Mouse (Mus musculus) Patski (cell line): ENCODE results near the gene Fbxw8. TPM values are rescaled to one million over a fixed set of nuclear protein-coding genes. Genes with fewer than 3 reads are reported as not detected.

Source experiments
- ATAC-seq: fragments of 100-300 bp; one replicate; pipeline ENCODE4 v1.8.0; 2021
- CTCF ChIA-PET: fragments of 350-600 bp; sonication (Branson Sonifier 250); formaldehyde crosslinking; loops from one replicate; lab custom pipeline; 2022; ENCODE audit warnings: inconsistent platforms; lab: Charles Lee
- POLR2A ChIA-PET: fragments of 350-600 bp; sonication (Branson Sonifier 250); formaldehyde crosslinking; loops from one replicate; lab custom pipeline; 2022; ENCODE audit warnings: antibody characterized with exemption, inconsistent platforms; lab: Charles Lee
- DNase-seq: peaks from one replicate; pipeline ENCODE4 v3.0.0-alpha.2; 2011; ENCODE audit warnings: low read depth, low spot score
- H3K27me3 ChIP-seq: fragments of 371-371 bp; one replicate; pipeline ENCODE4 v1.5.1; 2021
- CTCF ChIP-seq: fragments of 100-300 bp; IDR thresholded peaks from one replicate; pipeline ENCODE4 v1.5.1; 2021
- in situ Hi-C: fragments of 300-500 bp; cut with MboI; formaldehyde crosslinking; loops from 3 replicates; pipeline ENCODE4 v1.11.1; 2018; ENCODE audit warnings: low pct_unique_long_range_greater_than_20kb, mixed read lengths
- polyA plus RNA-seq: library from polyadenylated mRNA; unstranded; gene quantifications from one replicate; pipeline ENCODE4 v1.2.3, GENCODE M21; 2021

The Fbxw8 gene
- polyA plus RNA-seq, 1 experiment from 2014 or later = 73.1 TPM

DNA sequence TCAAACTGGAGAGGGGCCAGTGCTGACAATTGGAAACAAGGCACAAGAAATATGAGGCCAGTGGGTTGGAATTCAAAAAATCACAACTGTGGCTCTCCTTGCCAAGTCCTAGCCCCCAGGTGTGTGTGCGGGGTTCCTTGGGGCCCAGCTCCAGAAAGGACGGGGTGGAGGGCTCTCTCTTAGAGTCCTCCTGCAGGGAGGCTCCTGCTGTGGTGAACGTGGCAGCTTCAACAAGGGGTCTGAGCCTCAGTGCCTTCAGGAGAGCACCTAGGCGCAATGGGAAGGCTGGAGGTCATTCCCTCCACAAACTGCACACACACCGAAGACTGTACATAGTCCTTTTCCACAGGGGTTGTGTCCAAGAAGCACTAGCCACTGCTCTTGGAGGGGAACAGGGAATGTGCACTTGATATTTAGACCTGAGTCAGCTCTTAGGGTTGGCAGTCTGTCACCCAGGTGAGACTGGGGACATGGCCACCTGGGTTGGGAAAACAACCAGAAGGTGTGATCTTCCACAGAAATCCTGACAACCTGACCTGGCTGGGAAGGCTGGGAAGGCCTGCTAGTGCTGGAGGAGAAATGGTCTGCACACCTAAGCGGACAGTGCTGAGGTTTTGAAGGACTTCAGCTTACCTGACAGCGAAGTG lies 46.3 kb downstream of the Fbxw8 start:
- POLR2A ChIA-PET = no interaction called here
- no peak for TF ChIP-seq CTCF
- CTCF ChIA-PET = interaction anchor here (1.5 kb wide), 1 partner anchor 11 kb away, joined by 5 read pairs; no protein-coding TSS in a partner anchor
- H3K27me3 ChIP-seq = no peaks in the 10 kb centered on the region
- in situ Hi-C loops = no loop called here
- DNase-seq (no peak), ATAC-seq (no peak)

GRCm38 (mm10) chr5:118108124-118108793 lies 47.0 kb downstream of the Fbxw8 start:
- ATAC-seq (peak; percentile 23), DNase-seq (peak; percentile 22)
- ChIA-PET POLR2A (no interaction called here), CTCF (interaction anchor here (0.8 to 1.5 kb wide), 5 partner anchors 9 to 18 kb away, joined by 3 to 5 read pairs (median 3); no protein-coding TSS in a partner anchor)
- no peaks in the 10 kb centered on the region for H3K27me3 ChIP-seq
- no peak for TF ChIP-seq CTCF
- in situ Hi-C loops = no loop called here

- no peak for TF ChIP-seq CTCF
- no peaks in the 10 kb centered on the region for H3K27me3 ChIP-seq
- DNase-seq (no peak), ATAC-seq (no peak)
- ChIA-PET POLR2A (interaction anchor here (0.6 to 1.2 kb wide), 3 partner anchors 8 to 97 kb away, joined by 3 to 4 read pairs (median 3); no protein-coding TSS in a partner anchor), CTCF (interaction anchor here (1.2 to 1.5 kb wide), 2 partner anchors 12 to 21 kb away, joined by 3 to 4 read pairs; no protein-coding TSS in a partner anchor)
- in situ Hi-C loops = no loop called here
Observed at GRCm38 (mm10) chr5:118106667-118107066, 48.6 kb downstream of the Fbxw8 start.

DNA sequence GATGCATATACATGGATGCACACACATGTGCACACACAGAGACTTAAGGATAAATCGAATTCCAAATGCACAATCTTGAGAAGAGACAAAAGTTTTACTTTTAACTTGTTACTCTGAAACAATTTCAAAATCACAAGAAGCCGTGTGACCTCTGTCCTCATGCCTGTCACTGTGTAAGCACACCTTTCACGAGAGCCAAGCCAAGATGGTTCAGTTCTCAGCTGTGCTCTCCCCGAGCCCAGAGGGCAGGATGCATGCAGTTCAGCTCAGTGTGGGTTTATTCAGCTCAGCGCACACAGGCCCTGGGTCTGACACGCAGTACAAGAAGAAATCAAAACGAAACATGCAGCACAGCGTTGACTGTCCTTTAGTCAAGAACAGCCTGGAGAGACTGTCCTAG lies 49.7 kb downstream of the Fbxw8 start:
- ATAC-seq (no peak), DNase-seq (no peak)
- in situ Hi-C loops = no loop called here
- H3K27me3 ChIP-seq = no peaks in the 10 kb centered on the region
- TF ChIP-seq CTCF = no peak
- ChIA-PET POLR2A (interaction anchor here (0.6 to 0.7 kb wide), 2 partner anchors 15 to 244 kb away, joined by 3 to 4 read pairs; no protein-coding TSS in a partner anchor), CTCF (interaction anchor here (1.5 kb wide), 1 partner anchor 15 kb away, joined by 3 read pairs; no protein-coding TSS in a partner anchor)

GRCm38 (mm10) chr5:118099870-118100478 lies 55.3 kb downstream of the Fbxw8 start:
- no peak for TF ChIP-seq CTCF
- no peaks in the 10 kb centered on the region for H3K27me3 ChIP-seq
- in situ Hi-C loops = no loop called here
- CTCF ChIA-PET = interaction anchor here (0.9 to 1.7 kb wide), 3 partner anchors 9 to 33 kb away, joined by 3 to 4 read pairs (median 4); no protein-coding TSS in a partner anchor
- POLR2A ChIA-PET = interaction anchor here (0.7 kb wide), 1 partner anchor 9 kb away, joined by 3 read pairs; no protein-coding TSS in a partner anchor
- no peak for ATAC-seq
- no peak for DNase-seq

DNA sequence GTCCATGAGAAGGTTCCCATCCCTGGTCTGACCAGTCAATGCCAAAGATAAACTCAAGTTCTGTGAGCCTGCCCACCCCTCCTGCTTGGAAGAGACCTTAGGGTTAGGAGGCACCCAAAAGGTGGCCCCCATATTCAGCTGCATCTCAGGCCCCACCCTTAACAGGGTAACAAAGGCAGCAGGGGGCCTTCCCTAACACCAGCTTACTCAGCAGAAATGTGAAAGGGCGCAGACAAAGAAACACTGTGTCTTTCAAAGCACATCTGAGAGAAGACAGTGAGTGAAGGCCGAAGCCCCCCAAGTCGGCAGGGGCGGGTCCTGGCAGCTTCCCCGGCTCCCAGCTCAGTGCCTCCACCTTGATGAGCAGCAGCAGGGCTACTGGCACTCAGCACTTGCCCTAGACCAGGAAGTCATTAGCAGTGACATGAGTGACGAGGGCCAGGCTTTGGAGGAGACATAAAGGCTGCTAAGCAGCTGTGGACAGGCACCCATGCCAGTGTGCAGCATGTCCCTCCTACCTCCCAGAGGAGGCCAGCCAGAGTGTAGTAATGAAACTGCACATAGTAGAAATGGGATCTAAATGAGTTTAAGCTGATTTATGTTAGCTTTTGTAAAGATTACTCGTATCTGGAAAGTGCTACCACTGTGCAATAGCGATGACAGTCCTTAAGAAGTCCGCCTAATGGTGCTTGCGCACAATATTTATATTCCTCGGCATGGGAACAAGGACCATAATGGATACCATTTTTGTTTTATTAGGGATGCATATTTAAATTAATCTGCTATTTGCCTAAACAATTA lies 56.0 kb downstream of the Fbxw8 start:
- in situ Hi-C loops = no loop called here
- POLR2A ChIA-PET = interaction anchor here (0.7 to 1.9 kb wide), 2 partner anchors 8 to 9 kb away, joined by 3 to 4 read pairs; no protein-coding TSS in a partner anchor
- no peak for TF ChIP-seq CTCF
- ATAC-seq = no peak
- CTCF ChIA-PET = interaction anchor here (0.9 to 1.7 kb wide), 5 partner anchors 9 to 33 kb away, joined by 3 to 4 read pairs (median 3); no protein-coding TSS in a partner anchor
- DNase-seq = no peak
- no peaks in the 10 kb centered on the region for H3K27me3 ChIP-seq

DNA sequence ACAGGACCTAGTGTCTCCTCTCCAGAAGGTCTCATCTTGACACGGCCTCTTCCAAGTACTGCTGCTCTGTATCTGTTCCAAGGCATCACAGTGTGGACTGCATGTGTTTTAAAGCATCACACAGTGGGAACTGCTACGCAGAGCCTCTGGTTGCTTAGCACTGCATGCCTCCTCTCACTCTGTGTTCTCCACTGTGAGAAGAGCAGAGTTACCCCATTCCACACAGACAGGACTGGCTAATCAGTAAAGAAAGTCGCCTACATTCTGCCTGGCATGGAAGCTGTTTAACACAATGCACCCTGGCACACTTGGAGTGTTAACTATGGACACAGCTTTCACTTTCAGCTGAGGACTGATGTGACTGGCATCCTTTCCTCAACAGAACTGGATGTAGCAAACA lies 58.9 kb downstream of the Fbxw8 start:
- in situ Hi-C loops = no loop called here
- H3K27me3 ChIP-seq = no peaks in the 10 kb centered on the region
- ATAC-seq (no peak), DNase-seq (no peak)
- CTCF ChIA-PET = no interaction called here
- POLR2A ChIA-PET = no interaction called here
- TF ChIP-seq CTCF = no peak

GRCm38 (mm10) chr5:118095849-118096248 lies 59.4 kb downstream of the Fbxw8 start:
- no peak for DNase-seq
- no peak for TF ChIP-seq CTCF
- CTCF ChIA-PET = no interaction called here
- POLR2A ChIA-PET = no interaction called here
- no peak for ATAC-seq
- in situ Hi-C loops = no loop called here
- no peaks in the 10 kb centered on the region for H3K27me3 ChIP-seq

- in situ Hi-C loops = no loop called here
- ChIA-PET CTCF (interaction anchor here (1.9 kb wide), 1 partner anchor 12 kb away, joined by 4 read pairs; no protein-coding TSS in a partner anchor), POLR2A (no interaction called here)
- ATAC-seq (no peak), DNase-seq (no peak)
- H3K27me3 ChIP-seq = no peaks in the 10 kb centered on the region
- no peak for TF ChIP-seq CTCF
Observed at GRCm38 (mm10) chr5:118095433-118095832, 59.8 kb downstream of the Fbxw8 start.
